Mouse (Mus musculus): ENCODE results near the gene Atrnl1. TPM values are rescaled to one million over a fixed set of nuclear protein-coding genes. Genes with fewer than 3 reads are reported as not detected.
"Not testable (repeated sequence)": the region's sequence is repeated elsewhere in the genome, so short reads cannot be mapped to it uniquely, and the experiment has no call there.

Gene Atrnl1
- polyA plus RNA-seq, 1 experiment from 2014 or later: 5.7 TPM

- not testable (repeated sequence) for H3K79me2 ChIP-seq (ENCODE audit: inconsistent target); H3K36me3 ChIP-seq (ENCODE audit: inconsistent target); H3K27ac ChIP-seq; H3K4me3 ChIP-seq (ENCODE audit: inconsistent target)
- 96% methylated on average over 5 of the region's 5 CpGs for WGBS (ENCODE audit: missing documents)
These were observed 85.9 kb downstream of the Atrnl1 start for GRCm38 (mm10) chr19:57696781-57697180.

GRCm38 (mm10) chr19:57713138-57713537 is 102.3 kb downstream of the Atrnl1 start:
- H3K27ac ChIP-seq: no peak overlapping the region
- 94% methylated on average over 5 of the region's 5 CpGs for WGBS (ENCODE audit: missing documents)
- H3K36me3 ChIP-seq (ENCODE audit: inconsistent target): no peaks in the 10 kb centered on the region
- no peak overlapping the region for H3K4me3 ChIP-seq (ENCODE audit: inconsistent target)
- no peaks in the 10 kb centered on the region for H3K79me2 ChIP-seq (ENCODE audit: inconsistent target)

- Histone ChIP-seq H3K79me2 (ENCODE audit: inconsistent target) (no peaks in the 10 kb centered on the region), H3K27ac (no peak overlapping the region), H3K36me3 (ENCODE audit: inconsistent target) (no peaks in the 10 kb centered on the region), H3K4me3 (ENCODE audit: inconsistent target) (no peak overlapping the region)
- 80% methylated on average over 6 of the region's 6 CpGs for WGBS (ENCODE audit: missing documents)
These were observed 114.1 kb downstream of the Atrnl1 start for GRCm38 (mm10) chr19:57724920-57725319.

GRCm38 (mm10) chr19:57725326-57725725 is 114.5 kb downstream of the Atrnl1 start:
- Histone ChIP-seq H3K27ac (no peak overlapping the region), H3K36me3 (ENCODE audit: inconsistent target) (no peaks in the 10 kb centered on the region), H3K79me2 (ENCODE audit: inconsistent target) (no peaks in the 10 kb centered on the region), H3K4me3 (ENCODE audit: inconsistent target) (no peak overlapping the region)
- WGBS (ENCODE audit: missing documents): 100% methylated on average over 2 of the region's 2 CpGs

DNA sequence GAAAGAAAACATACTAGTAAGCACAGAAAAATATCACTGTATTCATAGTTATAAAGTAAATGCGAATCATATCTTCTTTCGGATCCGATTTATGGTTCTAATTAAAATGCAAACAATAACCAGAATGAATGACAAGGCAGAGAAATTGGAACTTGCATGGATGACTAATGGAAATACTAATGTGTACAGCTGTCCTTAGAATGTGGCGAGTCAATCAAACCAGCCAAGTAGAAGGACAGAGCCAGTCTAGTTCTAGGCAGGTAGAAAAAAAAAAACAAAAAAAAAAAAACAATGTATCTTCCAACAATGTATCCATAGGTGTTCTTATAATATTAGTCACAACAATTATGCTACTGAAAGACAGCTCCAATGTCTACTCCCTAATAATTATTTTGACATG is 116.2 kb downstream of the Atrnl1 start:
- Histone ChIP-seq H3K79me2 (ENCODE audit: inconsistent target) (no peaks in the 10 kb centered on the region), H3K4me3 (ENCODE audit: inconsistent target) (no peak overlapping the region), H3K27ac (no peak overlapping the region), H3K36me3 (ENCODE audit: inconsistent target) (no peaks in the 10 kb centered on the region)
- 100% methylated on average over 3 of the region's 4 CpGs for WGBS (ENCODE audit: missing documents)

DNA sequence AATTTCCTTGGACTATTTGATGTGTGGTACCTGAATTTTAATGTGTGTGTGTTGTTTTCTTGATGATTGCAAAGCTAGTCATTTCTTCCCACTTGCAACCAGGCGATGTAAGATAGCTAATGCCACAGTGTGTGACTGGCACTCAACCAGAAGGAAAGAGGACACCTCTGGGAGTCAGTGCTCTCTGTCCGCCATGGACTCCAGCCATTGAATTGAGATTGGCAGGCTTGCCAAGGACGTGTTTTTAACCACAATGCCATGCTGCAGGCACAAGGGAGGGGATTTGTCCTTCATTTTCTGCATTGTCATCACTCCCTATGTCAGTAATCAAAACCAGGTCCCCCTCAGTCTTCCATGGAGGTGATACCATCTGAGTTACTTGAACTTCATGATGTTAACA is 126.6 kb downstream of the Atrnl1 start:
- 88% methylated on average over 3 of the region's 3 CpGs for WGBS (ENCODE audit: missing documents)
- Histone ChIP-seq H3K4me3 (ENCODE audit: inconsistent target) (no peak overlapping the region), H3K79me2 (ENCODE audit: inconsistent target) (no peaks in the 10 kb centered on the region), H3K27ac (no peak overlapping the region), H3K36me3 (ENCODE audit: inconsistent target) (no peaks in the 10 kb centered on the region)

DNA sequence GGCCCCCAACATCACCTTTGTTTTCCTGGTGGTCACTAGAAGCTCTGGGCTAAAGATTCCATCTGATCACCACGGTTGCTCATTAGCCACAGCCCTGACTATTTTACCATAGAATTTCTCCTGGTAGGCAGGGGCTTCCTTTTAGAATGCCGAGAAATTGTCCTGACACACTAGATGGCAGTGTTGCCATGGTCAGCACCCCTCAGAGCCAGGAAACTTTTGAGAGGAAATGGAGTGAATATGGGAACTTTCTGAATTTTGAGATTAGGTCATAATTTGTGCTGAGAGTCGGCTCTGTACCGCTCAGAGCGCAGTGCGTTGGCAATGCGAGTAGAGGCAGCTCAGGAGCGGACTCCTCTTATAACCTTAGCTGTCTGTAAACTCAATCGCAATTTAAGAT is 134.7 kb downstream of the Atrnl1 start:
- Histone ChIP-seq H3K4me3 (ENCODE audit: inconsistent target) (no peak overlapping the region), H3K36me3 (ENCODE audit: inconsistent target) (no peaks in the 10 kb centered on the region), H3K27ac (no peak overlapping the region), H3K79me2 (ENCODE audit: inconsistent target) (no peaks in the 10 kb centered on the region)
- WGBS (ENCODE audit: missing documents): 27% methylated on average over 9 of the region's 9 CpGs

DNA sequence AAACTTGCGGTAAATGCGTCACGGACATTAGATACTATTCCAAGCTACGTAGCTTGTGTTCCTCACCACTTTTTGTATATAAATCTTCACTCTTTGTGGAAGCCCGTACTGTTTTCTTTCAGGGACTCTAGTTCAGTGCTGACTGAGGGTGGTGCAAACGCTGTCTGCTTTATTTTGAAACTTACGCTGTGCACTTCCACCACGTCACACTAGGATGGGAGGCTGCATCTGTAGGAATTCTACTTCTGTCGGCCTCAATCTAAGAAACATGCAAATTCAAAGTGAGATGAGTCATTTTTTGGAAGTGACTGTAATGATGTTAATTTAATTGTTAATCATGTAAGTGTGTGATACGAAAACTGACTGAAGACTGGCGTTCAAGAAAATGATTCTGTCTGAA is 135.7 kb downstream of the Atrnl1 start:
- Histone ChIP-seq H3K36me3 (ENCODE audit: inconsistent target) (no peaks in the 10 kb centered on the region), H3K79me2 (ENCODE audit: inconsistent target) (no peaks in the 10 kb centered on the region), H3K4me3 (ENCODE audit: inconsistent target) (no peak overlapping the region), H3K27ac (no peak overlapping the region)
- WGBS (ENCODE audit: missing documents): 95% methylated on average over 11 of the region's 11 CpGs

- H3K4me3 ChIP-seq (ENCODE audit: inconsistent target): no peak overlapping the region
- WGBS (ENCODE audit: missing documents): 92% methylated on average over 14 of the region's 14 CpGs
- no peak overlapping the region for H3K27ac ChIP-seq
These were observed 141.4 kb downstream of the Atrnl1 start for GRCm38 (mm10) chr19:57752189-57752588.

GRCm38 (mm10) chr19:57762526-57762925 is 151.7 kb downstream of the Atrnl1 start:
- 60% methylated on average over 2 of the region's 2 CpGs for WGBS (ENCODE audit: missing documents)
- no peak overlapping the region for H3K27ac ChIP-seq
- no peaks in the 10 kb centered on the region for H3K36me3 ChIP-seq (ENCODE audit: inconsistent target)
- no peaks in the 10 kb centered on the region for H3K79me2 ChIP-seq (ENCODE audit: inconsistent target)
- no peak overlapping the region for H3K4me3 ChIP-seq (ENCODE audit: inconsistent target)

More at GRCm38 (mm10) chr19:57752189-57752588, 141.4 kb downstream of the Atrnl1 start:
- H3K36me3 ChIP-seq (ENCODE audit: inconsistent target): no peaks in the 10 kb centered on the region
- H3K79me2 ChIP-seq (ENCODE audit: inconsistent target): no peaks in the 10 kb centered on the region

DNA sequence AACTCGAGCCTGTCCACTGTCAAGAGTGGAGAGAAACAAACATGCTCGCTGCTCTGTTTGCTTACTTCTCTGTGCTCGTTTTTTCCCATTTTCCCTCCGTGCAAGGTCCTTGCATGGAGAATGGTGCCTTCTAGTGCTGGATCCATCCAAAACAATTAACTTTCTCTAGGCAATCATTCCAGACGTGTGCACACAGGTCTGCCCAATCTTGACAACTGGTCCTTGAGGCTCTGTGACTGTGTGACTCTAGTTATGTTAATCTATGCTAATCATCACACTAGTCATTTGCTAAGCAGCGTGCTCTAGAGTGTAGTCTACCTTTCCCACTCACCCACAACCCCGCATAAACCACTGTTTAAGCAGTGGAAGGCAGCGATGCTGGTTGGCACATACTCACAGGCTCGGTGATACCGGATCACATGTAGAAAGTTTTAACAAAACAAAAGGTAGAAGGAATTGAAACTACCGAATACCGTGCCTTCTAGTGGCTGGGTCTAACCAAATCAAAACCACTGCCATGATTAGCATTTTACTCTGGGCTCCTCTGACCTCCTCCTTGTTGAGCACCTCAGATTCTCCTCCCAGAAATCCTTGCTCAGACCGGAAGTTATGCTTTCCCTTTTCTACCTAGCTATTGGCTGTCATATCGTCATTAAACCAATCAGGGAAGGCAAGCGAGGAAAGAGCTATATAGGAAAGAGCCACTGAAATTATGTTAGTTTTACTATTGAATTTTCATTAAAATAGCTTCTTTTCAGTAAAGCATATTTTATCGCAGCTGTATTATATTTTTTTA is 153.9 kb downstream of the Atrnl1 start:
- Histone ChIP-seq H3K79me2 (ENCODE audit: inconsistent target) (no peaks in the 10 kb centered on the region), H3K4me3 (ENCODE audit: inconsistent target) (no peak overlapping the region)
- 75% methylated on average over 15 of the region's 16 CpGs for WGBS (ENCODE audit: missing documents)

GRCm38 (mm10) chr19:57767051-57767450 is 156.2 kb downstream of the Atrnl1 start:
- WGBS (ENCODE audit: missing documents): 88% methylated on average over 2 of the region's 2 CpGs
- no peak overlapping the region for H3K27ac ChIP-seq
- no peak overlapping the region for H3K4me3 ChIP-seq (ENCODE audit: inconsistent target)
- H3K79me2 ChIP-seq (ENCODE audit: inconsistent target): no peaks in the 10 kb centered on the region
- H3K36me3 ChIP-seq (ENCODE audit: inconsistent target): no peaks in the 10 kb centered on the region

More for the DNA sequence above, 153.9 kb downstream of the Atrnl1 start:
- Histone ChIP-seq H3K27ac (no peak overlapping the region), H3K36me3 (ENCODE audit: inconsistent target) (no peaks in the 10 kb centered on the region)

DNA sequence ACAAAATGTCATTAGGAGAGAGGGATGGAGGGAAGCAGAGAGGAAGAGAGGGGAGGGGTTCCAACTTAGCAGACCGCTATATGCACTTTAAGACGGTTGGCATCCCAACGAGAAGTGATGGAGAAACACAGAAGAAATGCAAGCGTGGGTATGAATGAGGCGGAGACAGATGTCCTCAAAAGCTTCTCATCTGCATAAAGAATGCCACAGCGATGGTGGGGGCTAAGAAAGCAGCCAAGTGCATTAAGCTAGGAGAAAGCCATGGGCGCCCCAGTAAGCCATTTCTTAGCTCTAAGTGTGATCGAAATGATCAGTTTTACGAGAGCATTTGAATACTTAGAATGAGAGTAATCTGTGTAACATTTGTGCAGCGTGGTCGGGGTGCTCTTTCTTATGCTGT is 157.8 kb downstream of the Atrnl1 start:
- 95% methylated on average over 9 of the region's 11 CpGs for WGBS (ENCODE audit: missing documents)
- H3K27ac ChIP-seq: no peak overlapping the region
- H3K36me3 ChIP-seq (ENCODE audit: inconsistent target): no peaks in the 10 kb centered on the region
- H3K79me2 ChIP-seq (ENCODE audit: inconsistent target): no peaks in the 10 kb centered on the region
- H3K4me3 ChIP-seq (ENCODE audit: inconsistent target): no peak overlapping the region

- 67% methylated on average over 2 of the region's 3 CpGs for WGBS (ENCODE audit: missing documents)
- H3K79me2 ChIP-seq (ENCODE audit: inconsistent target): no peaks in the 10 kb centered on the region
- H3K27ac ChIP-seq: no peak overlapping the region
- no peaks in the 10 kb centered on the region for H3K36me3 ChIP-seq (ENCODE audit: inconsistent target)
- no peak overlapping the region for H3K4me3 ChIP-seq (ENCODE audit: inconsistent target)
These were observed 171.7 kb downstream of the Atrnl1 start for GRCm38 (mm10) chr19:57782366-57783089.

GRCm38 (mm10) chr19:57786699-57787098 is 175.9 kb downstream of the Atrnl1 start:
- no peaks in the 10 kb centered on the region for H3K79me2 ChIP-seq (ENCODE audit: inconsistent target)
- WGBS (ENCODE audit: missing documents): 93% methylated on average over 5 of the region's 5 CpGs
- no peak overlapping the region for H3K27ac ChIP-seq
- no peak overlapping the region for H3K4me3 ChIP-seq (ENCODE audit: inconsistent target)
- no peaks in the 10 kb centered on the region for H3K36me3 ChIP-seq (ENCODE audit: inconsistent target)
